Mouse (Mus musculus): ENCODE data around the gene Tcf25.

- TF ChIP-seq CTCF (IDR thresholded peaks at IDR 0.05; ENCODE audit: control insufficient read depth, insufficient read depth, insufficient replicate concordance, low read depth, low read length), result no peak
- no peak for TF ChIP-seq POLR2A (IDR thresholded peaks at IDR 0.05; ENCODE audit: control insufficient read depth, low read depth, low read length)
Observed at GRCm38 (mm10) chr8:123353216-123353615, 20.3 kb upstream of the Tcf25 start.
